Mouse (Mus musculus) MEL (cell line): ENCODE data around the gene Zfp648. TPM values are rescaled to one million over a fixed set of nuclear protein-coding genes. Genes with fewer than 3 reads are reported as not detected.

Experiments used
- DNase-seq: peaks from one replicate; pipeline ENCODE4 v3.0.0; 2011; ENCODE audit warnings: low read depth, low spot score
- H3K27ac ChIP-seq: 2 replicates; pipeline ENCODE4 v1.5.1; 2012; ENCODE audit warnings: low read depth, mild to moderate bottlenecking, control low read depth, low read length, moderate library complexity; ENCODE audit not compliant: control insufficient read depth
- H3K27me3 ChIP-seq, 2 experiments: fragments of 150-350 bp in 1 of 2; sonication (generic) in 1 of 2; 2 replicates each; pipeline ENCODE4 v1.6.1; 2012; ENCODE audit warnings: low read length in 2 of 2, mild to moderate bottlenecking in 2 of 2, improper control_type of control experiment in 1 of 2, moderate library complexity in 1 of 2; ENCODE audit not compliant: insufficient read depth in 2 of 2, control insufficient read depth in 1 of 2
- H3K36me3 ChIP-seq, 2 experiments: 2 replicates each; pipeline ENCODE4 v1.6.1; 2012 to 2014; ENCODE audit warnings: low read length in 2 of 2, improper control_type of control experiment in 1 of 2, inconsistent platforms in 1 of 2, mild to moderate bottlenecking in 1 of 2; ENCODE audit not compliant: insufficient read depth in 2 of 2, control insufficient read depth in 1 of 2
- H3K4me1 ChIP-seq, 2 experiments: fragments of 150-350 bp in 1 of 2; sonication (generic) in 1 of 2; 2 replicates each; pipeline ENCODE4 v1.6.1; 2012; ENCODE audit warnings: low read length in 2 of 2, improper control_type of control experiment in 1 of 2, mild to moderate bottlenecking in 1 of 2; ENCODE audit not compliant: insufficient read depth in 2 of 2, control insufficient read depth in 1 of 2
- H3K4me3 ChIP-seq, 2 experiments: fragments of 150-350 bp in 1 of 2; sonication (generic) in 1 of 2; 2 replicates each; pipeline ENCODE4 v1.5.1; 2012; ENCODE audit warnings: low read depth in 2 of 2, low read length in 2 of 2, mild to moderate bottlenecking in 2 of 2, moderate library complexity in 2 of 2, control low read depth in 1 of 2, improper control_type of control experiment in 1 of 2; ENCODE audit not compliant: control insufficient read depth in 1 of 2, insufficient read depth in 1 of 2
- H3K79me2 ChIP-seq: 2 replicates; pipeline ENCODE4 v1.6.1; 2012; ENCODE audit warnings: mild to moderate bottlenecking, low read length, moderate library complexity; ENCODE audit not compliant: control insufficient read depth, poor library complexity, insufficient read depth
- H3K9ac ChIP-seq: 2 replicates; pipeline ENCODE4 v1.6.1; 2012; ENCODE audit warnings: low read depth, mild to moderate bottlenecking, control low read depth, low read length, moderate library complexity; ENCODE audit not compliant: control insufficient read depth, poor library complexity, severe bottlenecking
- H3K9me3 ChIP-seq: fragments of 150-350 bp; sonication (generic); replicated peaks from 2 replicates; pipeline ENCODE4 v1.6.1; 2012; ENCODE audit warnings: mild to moderate bottlenecking, low read length, improper control_type of control experiment, moderate library complexity; ENCODE audit not compliant: insufficient read depth
- CTCF ChIP-seq, 3 experiments: IDR thresholded peaks in 2 of 3; conservative IDR thresholded peaks in 1 of 3; 2 replicates each; pipeline ENCODE4 v1.5.1; 2011 to 2012; ENCODE audit warnings: low read length in 3 of 3, low read depth in 2 of 3, mild to moderate bottlenecking in 2 of 3, improper control_type of control experiment in 1 of 3, inconsistent platforms in 1 of 3, mixed read lengths in 1 of 3, moderate library complexity in 1 of 3; ENCODE audit not compliant: control insufficient read depth in 1 of 3, insufficient read depth in 1 of 3, poor library complexity in 1 of 3, severe bottlenecking in 1 of 3
- KAT2A ChIP-seq: conservative IDR thresholded peaks from 2 replicates; pipeline ENCODE4 v1.6.1; 2012; ENCODE audit warnings: low read depth, low read length, improper control_type of control experiment, inconsistent platforms
- MAFK ChIP-seq: IDR thresholded peaks from 2 replicates; pipeline ENCODE4 v1.6.1; 2011; ENCODE audit warnings: low read depth, mild to moderate bottlenecking, low read length, improper control_type of control experiment, borderline replicate concordance
- MAZ ChIP-seq: IDR thresholded peaks from 2 replicates; pipeline ENCODE4 v1.6.1; 2012; ENCODE audit warnings: low read depth, mild to moderate bottlenecking, inconsistent platforms, low read length, improper control_type of control experiment
- MEF2A ChIP-seq: IDR thresholded peaks from 2 replicates; pipeline ENCODE4 v1.6.1; 2014; ENCODE audit warnings: low read depth, mild to moderate bottlenecking, inconsistent platforms, low read length, improper control_type of control experiment; ENCODE audit not compliant: poor library complexity, insufficient replicate concordance, severe bottlenecking; ENCODE audit errors: extremely low read depth
- MXI1 ChIP-seq: IDR thresholded peaks from 2 replicates; pipeline ENCODE4 v1.6.1; 2011; ENCODE audit warnings: mild to moderate bottlenecking, low read depth, low read length, improper control_type of control experiment
- MYB ChIP-seq: IDR thresholded peaks from 2 replicates; pipeline ENCODE4 v1.6.1; 2011; ENCODE audit warnings: mild to moderate bottlenecking, low read depth, low read length, improper control_type of control experiment
- MYC ChIP-seq: IDR thresholded peaks from 2 replicates; pipeline ENCODE4 v1.6.1; 2011; ENCODE audit warnings: low read depth, mild to moderate bottlenecking, low read length, improper control_type of control experiment, moderate library complexity
- NELFE ChIP-seq: IDR thresholded peaks from 2 replicates; pipeline ENCODE4 v1.6.1; 2011; ENCODE audit warnings: low read depth, low read length, improper control_type of control experiment
- POLR2A ChIP-seq, 2 experiments: IDR thresholded peaks; 2 replicates each; pipeline ENCODE4 v1.6.1; 2011 to 2012; ENCODE audit warnings: low read length in 2 of 2, mild to moderate bottlenecking in 2 of 2, control low read depth in 1 of 2, improper control_type of control experiment in 1 of 2, low read depth in 1 of 2, moderate library complexity in 1 of 2; ENCODE audit not compliant: control insufficient read depth in 1 of 2, insufficient read depth in 1 of 2, poor library complexity in 1 of 2
- POLR2AphosphoS2 ChIP-seq: IDR thresholded peaks from 2 replicates; pipeline ENCODE4 v1.6.1; 2011; ENCODE audit warnings: low read length, improper control_type of control experiment
- POLR2AphosphoS5 ChIP-seq: IDR thresholded peaks from 2 replicates; pipeline ENCODE4 v1.6.1; 2012; ENCODE audit warnings: low read depth, borderline replicate concordance, mild to moderate bottlenecking, inconsistent platforms, low read length, moderate library complexity, mixed read lengths
- RAD21 ChIP-seq: IDR thresholded peaks from 2 replicates; pipeline ENCODE4 v1.6.1; 2011; ENCODE audit warnings: mild to moderate bottlenecking, low read depth, low read length, improper control_type of control experiment
- SMC3 ChIP-seq: IDR thresholded peaks from 2 replicates; pipeline ENCODE4 v1.6.1; 2011; ENCODE audit warnings: low read depth, low read length, improper control_type of control experiment
- TBP ChIP-seq: IDR thresholded peaks from 2 replicates; pipeline ENCODE4 v1.8.0; 2011; ENCODE audit warnings: low read depth, low read length, improper control_type of control experiment
- TCF12 ChIP-seq: IDR thresholded peaks from 2 replicates; pipeline ENCODE4 v1.6.1; 2014; ENCODE audit warnings: low read depth, mild to moderate bottlenecking, inconsistent platforms, low read length, improper control_type of control experiment, moderate library complexity
- UBTF ChIP-seq: IDR thresholded peaks from 2 replicates; pipeline ENCODE4 v1.6.1; 2012; ENCODE audit warnings: low read depth, mild to moderate bottlenecking, inconsistent platforms, low read length, improper control_type of control experiment, moderate library complexity, borderline replicate concordance; ENCODE audit not compliant: insufficient read depth
- USF1 ChIP-seq: IDR thresholded peaks from 2 replicates; pipeline ENCODE4 v1.6.1; 2014; ENCODE audit warnings: low read depth, mild to moderate bottlenecking, inconsistent platforms, low read length, improper control_type of control experiment, moderate library complexity
- ZC3H11A ChIP-seq: IDR thresholded peaks from 2 replicates; pipeline ENCODE4 v1.6.1; 2012; ENCODE audit warnings: low read depth, mild to moderate bottlenecking, inconsistent platforms, low read length, improper control_type of control experiment
- polyA plus RNA-seq, 2 experiments: library from polyadenylated mRNA; stranded (reverse) in 1 of 2; unstranded in 1 of 2; fragments of >175 nt in 1 of 2; fragments of >200 nt in 1 of 2; gene quantifications; 2 replicates each; pipeline versions ENCODE4 v1.2.1 to v1.2.4; 2012; ENCODE audit warnings: low replicate concordance in 2 of 2, low read depth in 1 of 2; ENCODE audit not compliant: insufficient read length in 2 of 2, insufficient read depth in 1 of 2, missing spikeins in 1 of 2
- total RNA-seq: library from RNA; depleted of rRNA; stranded (reverse); fragments of 300-350 nt; gene quantifications from 2 replicates; pipeline ENCODE4 v1.2.3, GENCODE M21; 2012

Zfp648 gene
- total and polyA plus RNA-seq, 3 experiments: not detected

GRCm38 (mm10) chr1:154198896-154199295 is 2.1 kb upstream of the Zfp648 start:
- Histone ChIP-seq H3K4me3 (no peak overlapping the region), H3K27ac (no peak overlapping the region), H3K4me1 (no peaks in the 10 kb centered on the region), H3K9ac (no peak overlapping the region), H3K27me3 (no peaks in the 10 kb centered on the region), H3K36me3 (no peaks in the 10 kb centered on the region), H3K9me3 (no peaks in the 10 kb centered on the region), H3K79me2 (no peaks in the 10 kb centered on the region)
- DNase-seq: no peak
- TF ChIP-seq NELFE (no peak), TBP (no peak), MEF2A (no peak), CTCF (IDR thresholded peaks at IDR 0.05 in 2 of 3, conservative IDR thresholded peaks at IDR 0.05 in 1 of 3; ENCODE audit: control insufficient read depth in 1 of 3, insufficient read depth in 1 of 3, low read depth in 2 of 3, low read length in 3 of 3, poor library complexity in 1 of 3, severe bottlenecking in 1 of 3) (no peak)

- DNase-seq: no peak
- Histone ChIP-seq H3K79me2 (no peaks in the 10 kb centered on the region), H3K9ac (no peak overlapping the region), H3K4me3 (no peak overlapping the region), H3K36me3 (no peaks in the 10 kb centered on the region), H3K27ac (no peak overlapping the region), H3K27me3 (no peaks in the 10 kb centered on the region), H3K9me3 (no peaks in the 10 kb centered on the region), H3K4me1 (no peaks in the 10 kb centered on the region)
- TF ChIP-seq MAZ (no peak), SMC3 (no peak), POLR2AphosphoS5 (no peak), MXI1 (no peak), POLR2AphosphoS2 (no peak), ZC3H11A (no peak), UBTF (no peak), TCF12 (no peak), RAD21 (no peak), MYB (no peak), MYC (no peak), KAT2A (no peak), MAFK (no peak), USF1 (no peak), POLR2A (IDR thresholded peaks at IDR 0.05; ENCODE audit: control insufficient read depth in 1 of 2, insufficient read depth in 1 of 2, low read depth in 1 of 2, low read length in 2 of 2, poor library complexity in 1 of 2) (no peak)
Measured at GRCm38 (mm10) chr1:154202580-154202979, 1.6 kb downstream of the Zfp648 start.
